Mouse (Mus musculus): Measurements from ENCODE around the gene B4galnt3.

The B4galnt3 gene

DNA sequence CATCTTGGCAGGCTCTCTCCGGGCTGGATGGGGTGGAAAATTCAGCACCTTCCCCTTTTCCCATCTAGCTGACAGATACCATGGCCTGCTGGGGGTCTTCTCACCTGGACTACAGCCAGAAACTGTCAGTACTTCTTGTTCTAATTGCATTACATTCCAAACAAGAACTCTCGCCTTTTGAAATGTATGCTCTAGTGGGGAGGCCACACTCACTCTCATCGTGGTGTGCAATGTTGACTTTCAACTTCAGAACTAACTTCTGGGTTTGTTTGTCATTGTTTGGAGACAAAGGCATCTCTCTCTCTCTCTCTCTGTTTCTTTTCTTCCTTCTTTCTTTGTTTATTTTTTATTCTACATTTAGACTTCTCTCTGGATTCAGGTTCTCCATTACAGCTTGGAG is 107.8 kb downstream of the B4galnt3 start:
- DNase-seq (ENCODE audit: low spot score in 2 of 2) = no peak

DNA sequence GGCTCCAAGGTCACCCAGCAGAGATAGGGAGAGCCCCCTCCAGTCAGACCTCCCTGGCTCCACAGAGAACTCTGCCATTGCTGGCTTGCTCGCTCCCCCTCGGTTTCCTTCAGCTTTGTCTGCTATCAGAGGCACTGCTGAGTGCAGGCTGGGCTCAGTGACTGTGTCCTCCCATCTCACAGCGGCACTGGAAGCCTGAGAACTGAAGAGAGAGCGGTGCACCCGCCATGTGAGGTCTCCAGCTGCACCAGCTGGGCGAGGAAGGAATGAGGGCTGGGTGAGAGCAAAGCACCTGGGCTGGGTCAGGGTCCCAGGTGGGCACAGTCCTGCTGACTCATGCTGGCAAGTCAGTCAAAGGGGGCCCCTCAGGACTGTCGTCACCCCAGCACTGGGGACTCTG is 108.6 kb downstream of the B4galnt3 start:
- no peak for DNase-seq (ENCODE audit: low spot score in 2 of 2)

DNA sequence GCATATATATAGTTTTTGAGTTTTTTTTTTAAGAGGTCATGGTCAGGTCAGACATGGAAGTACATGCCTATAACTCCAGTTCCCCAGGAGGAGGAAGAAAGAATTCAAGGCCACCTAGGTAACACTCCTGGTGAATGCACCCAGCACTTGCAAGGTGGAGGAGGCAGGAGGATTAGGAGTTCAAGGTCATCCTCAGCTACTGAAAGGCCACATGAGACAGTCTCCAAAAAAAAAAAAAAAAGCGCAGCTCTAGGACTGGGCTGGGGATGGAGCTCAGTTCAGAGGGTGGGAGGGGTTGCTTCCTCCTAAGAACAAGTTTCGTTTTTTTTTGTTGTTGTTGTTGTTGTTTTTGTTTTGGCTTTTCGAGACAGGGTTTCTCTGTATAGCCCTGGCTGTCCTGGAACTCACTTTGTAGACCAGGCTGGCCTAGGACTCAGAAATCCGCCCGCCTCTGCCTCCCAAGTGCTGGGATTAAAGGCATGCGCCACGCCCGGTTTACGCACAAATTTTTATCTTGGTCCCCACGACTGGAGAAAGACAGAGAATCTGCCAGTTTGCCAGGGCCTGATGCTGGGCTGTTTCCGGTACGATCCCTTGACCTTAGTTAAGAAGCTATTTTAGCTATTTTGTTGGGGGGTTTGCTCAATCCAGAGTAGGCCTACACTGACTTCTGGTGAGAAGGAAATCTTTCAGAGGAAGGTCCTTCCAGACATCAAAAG is 109.2 kb downstream of the B4galnt3 start:
- no peak for DNase-seq (ENCODE audit: low spot score in 2 of 2)

DNA sequence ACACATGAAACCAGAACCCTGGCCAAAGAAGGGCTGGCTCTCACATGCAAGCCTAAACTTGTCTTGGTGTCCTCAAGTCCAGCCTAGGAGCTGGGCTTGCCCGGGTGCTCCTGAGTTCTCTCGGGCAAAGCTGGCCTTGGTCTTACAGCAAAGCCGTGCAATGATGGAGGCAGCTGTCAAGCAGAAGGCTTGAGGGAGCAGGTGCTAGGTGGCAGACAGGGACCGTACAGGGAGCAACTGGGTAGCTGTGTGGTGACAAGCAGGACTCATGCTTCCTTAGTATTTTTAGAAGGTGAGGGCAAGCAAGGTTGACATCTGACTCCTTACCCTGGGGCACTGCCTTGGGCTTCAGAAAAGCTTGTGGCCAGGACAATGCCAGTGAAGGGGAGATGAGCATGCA is 110.6 kb downstream of the B4galnt3 start:
- no peak for DNase-seq (ENCODE audit: low spot score in 2 of 2)

DNA sequence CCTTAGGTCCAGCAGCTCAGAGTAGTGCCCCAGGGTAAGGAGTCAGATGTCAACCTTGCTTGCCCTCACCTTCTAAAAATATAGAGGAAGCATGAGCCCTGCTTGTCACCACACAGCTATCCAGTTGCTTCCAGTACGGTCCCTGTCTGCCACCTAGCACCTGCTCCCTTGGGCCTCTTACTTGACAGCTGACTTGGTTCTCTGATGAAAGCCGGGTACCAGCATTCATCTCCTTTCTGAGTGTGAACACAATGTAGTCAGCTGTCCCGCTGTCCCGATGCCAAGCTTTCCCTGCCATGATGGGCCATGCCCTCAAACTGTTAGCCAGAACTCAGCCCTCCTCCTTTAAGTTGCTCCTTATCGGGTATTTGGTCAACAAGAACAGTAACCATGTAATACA is 112.2 kb downstream of the B4galnt3 start:
- no peak for DNase-seq (ENCODE audit: low spot score in 2 of 2)

DNA sequence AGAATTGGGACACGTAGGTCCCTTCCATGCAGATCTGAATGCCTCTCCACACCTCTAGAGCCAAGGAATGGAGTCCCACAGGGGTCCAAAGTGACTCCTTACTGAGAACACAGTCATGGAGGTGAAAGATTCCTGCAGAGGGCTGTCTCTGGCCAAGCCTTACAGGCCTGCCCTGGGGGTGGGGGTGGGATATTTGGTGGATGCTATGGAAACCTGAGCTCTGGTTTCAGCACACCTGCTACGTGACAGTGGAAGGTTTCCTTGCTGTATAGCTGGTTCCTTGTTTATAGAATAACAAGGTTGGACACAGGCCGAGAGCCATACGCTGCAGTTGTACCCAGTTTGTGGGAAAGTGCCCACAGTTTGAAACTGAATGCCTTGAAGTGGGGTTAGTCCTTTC is 113.9 kb downstream of the B4galnt3 start:
- DNase-seq (ENCODE audit: low spot score in 2 of 2) = no peak

DNA sequence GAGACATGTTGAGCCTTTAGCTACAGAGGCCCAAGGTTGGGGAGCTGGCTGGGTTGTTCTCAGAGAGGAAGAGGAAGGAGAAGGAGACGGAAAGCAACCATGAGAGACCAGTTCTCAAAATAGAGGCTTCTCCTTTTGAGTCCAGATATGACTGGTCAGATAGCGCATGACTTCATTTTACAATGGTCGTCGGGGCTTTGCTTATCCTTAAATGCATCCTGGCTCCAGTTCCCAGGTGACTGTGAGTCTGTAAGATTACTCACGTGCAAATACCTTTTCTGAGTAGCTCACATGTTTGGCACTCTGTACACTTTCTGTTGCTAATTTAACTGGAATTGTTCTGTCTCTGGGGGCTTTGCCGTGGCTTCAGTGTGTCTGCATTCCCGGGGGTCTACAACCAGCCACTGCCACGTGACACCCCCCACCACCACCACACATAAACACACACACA is 114.6 kb downstream of the B4galnt3 start:
- no peak for DNase-seq (ENCODE audit: low spot score in 2 of 2)

DNA sequence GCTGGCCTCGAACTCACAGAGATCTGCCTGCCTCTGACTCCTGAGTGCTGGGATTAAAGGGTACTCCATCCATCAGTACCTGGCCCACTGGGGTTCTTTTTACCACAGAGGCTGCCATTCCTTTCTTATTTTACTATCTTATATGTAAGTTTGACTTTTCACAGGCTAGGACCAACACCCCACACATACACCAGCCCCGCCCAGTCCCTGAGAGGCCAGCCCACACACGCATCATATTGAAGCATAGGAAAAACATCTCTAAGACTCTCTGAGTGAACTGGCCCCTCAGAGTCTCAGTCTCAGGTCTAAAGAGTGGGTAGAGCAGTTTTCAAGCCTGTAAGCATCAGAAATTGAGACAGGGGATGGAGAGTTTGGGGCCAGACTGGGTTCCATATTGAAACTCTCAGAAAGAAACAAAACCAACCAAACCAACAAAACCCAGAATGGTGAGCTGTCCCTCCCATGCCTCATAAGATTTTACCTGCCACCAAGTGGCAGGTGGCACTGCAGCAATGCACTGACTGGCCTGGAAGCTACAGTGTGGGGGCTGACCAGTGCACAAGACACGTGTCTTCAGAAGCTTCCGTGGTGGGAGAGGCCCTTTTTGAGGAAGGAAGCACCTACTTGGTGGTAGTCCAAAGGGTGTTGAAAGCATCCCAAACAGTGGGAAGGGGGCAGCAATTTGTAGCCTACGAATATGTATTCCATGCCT is 115.2 kb downstream of the B4galnt3 start:
- DNase-seq (ENCODE audit: low spot score in 2 of 2) = no peak

DNA sequence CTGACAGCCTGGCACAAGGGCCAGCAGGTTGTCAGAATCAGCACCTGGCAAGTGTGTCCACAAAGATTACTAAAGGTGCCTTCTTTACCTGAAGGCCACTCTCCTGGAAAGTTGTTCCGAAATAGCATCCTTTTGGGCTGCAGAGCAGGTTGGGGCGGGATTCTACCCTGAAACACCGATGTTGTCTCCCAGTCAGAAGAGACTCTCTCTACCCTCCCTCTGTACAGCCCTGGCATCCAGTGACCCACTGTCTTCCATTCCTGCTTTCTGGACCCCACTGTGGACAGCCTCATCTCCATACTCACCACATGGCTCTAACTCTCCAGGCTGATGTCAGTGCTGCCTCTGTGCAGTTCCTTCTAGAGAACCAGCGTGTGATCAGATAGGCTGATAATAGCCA is 118.7 kb downstream of the B4galnt3 start:
- DNase-seq (ENCODE audit: low spot score in 2 of 2) = no peak

DNA sequence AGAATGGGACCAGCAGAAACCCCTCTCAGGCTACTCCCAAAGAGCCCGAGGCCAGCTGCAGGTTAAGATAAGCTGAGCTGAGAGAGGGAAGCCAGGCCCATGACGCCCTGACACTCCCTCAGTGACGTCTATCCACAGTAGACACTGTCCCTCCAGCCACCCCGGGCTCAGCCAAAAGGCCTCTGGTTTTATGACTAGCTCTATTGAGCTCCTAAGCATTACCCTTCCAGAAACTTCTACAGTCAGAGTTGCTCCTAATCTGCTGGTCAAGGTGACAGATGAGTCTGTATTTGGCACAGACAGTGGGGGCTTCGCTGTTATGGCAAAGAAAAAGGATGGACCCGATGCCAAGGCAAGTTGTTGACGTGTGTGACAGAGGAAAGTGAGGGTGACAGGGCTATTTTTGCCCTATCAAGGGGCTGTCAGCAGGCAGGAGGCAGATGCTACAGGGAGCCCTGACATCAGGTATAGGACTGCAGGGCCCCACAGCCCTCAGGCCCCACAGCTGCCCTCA is 119.7 kb downstream of the B4galnt3 start:
- DNase-seq (ENCODE audit: low spot score in 2 of 2) = no peak

DNA sequence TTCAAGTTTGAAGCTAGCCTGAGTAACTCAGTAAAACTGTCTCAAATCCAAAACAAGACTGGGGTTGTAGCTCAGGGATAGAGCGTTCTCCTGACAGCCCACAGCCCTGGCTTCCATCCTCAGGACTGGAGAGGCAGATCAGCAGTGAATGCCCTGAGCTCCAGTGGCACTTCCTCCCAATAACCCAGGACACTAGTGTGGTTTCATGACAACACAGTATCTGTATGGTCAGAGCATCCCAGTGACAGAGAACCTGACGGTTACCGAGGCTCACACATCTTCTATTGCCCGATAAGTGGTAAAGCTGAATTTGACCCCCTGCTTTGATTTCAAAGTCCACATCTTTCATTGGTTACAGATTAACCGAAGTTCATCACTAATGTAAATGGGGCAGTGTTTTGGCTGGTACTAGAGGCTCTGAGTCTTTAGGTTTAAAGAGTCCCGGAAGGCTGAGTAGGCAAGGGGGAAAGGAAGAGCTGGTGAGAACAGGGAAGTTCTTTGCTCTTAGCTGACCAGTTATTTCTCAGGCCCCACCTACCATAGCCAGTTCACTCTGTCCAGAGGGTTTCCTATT is 120.2 kb downstream of the B4galnt3 start:
- DNase-seq (ENCODE audit: low spot score in 2 of 2) = no peak

DNA sequence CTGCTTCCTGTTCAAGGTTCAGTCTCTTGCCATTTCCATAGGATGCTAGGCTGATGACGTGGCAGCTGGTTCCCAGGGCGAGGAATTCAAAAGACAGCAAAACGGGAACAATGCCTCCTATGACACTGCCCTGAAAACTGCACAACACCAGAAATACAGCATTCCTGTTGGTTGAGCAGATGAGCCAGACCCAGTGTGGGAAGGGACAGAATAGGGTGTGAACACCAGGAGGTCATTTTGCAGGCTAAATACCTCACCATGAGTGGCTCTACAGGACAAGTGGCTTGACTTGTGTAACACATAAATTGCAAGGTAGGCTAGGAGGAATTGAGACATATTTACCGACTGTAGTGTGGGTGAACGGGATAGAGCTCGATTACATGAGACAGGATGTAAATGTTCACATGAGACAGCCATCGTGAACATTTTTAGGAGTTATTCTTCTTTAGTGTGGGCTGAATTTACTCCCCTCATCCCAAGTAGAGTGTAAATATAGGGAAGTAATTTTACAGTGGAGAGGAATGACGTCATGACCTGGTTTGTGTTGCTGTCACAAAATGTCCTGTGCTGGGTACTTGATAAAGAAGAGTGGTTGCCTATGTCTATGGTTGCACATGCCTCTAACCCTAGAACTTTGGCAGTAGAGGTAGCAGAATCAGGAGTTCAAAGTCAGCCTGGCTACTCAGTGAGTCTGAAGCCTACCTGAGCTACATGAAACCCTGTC is 121.9 kb downstream of the B4galnt3 start:
- no peak for DNase-seq (ENCODE audit: low spot score in 2 of 2)

DNA sequence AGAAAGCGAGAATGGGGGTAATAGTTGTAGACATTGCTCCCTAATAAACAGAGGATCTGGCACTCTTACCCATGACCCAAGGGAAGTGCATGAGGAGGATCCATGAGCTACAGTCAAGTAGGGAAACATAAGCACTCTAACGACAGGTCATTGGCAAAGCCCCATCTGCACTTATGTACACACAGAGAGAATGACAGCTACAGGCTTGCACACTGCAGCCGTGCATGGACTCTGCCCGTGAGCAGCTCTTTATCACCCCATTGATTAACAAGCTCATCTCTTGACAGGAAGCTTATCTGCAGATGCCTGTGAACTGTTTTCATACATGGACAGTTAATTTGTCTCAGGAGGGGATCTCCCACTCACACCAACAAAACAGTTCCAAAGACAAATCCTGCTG is 126.8 kb downstream of the B4galnt3 start:
- DNase-seq (ENCODE audit: low spot score in 2 of 2) = no peak

DNA sequence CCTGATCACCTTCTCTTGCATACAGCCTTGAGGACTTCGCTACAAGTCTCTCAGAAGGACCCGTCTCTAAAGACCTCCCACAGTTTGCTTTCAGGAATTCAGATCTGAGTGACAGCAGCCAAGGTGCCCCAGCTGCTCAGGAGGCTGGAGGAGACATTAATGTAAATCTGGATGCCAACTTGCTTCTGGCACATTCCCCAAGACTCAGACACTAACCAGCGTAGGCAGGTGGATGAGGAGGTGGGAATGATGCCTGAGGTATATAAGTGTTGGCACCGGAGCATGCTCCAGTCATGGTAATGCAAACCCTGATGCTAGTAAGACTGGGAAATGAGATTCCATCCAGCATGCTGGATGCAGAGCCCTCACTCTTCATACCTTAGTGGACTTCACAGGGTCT is 129.6 kb downstream of the B4galnt3 start:
- no peak for DNase-seq (ENCODE audit: low spot score in 2 of 2)

DNA sequence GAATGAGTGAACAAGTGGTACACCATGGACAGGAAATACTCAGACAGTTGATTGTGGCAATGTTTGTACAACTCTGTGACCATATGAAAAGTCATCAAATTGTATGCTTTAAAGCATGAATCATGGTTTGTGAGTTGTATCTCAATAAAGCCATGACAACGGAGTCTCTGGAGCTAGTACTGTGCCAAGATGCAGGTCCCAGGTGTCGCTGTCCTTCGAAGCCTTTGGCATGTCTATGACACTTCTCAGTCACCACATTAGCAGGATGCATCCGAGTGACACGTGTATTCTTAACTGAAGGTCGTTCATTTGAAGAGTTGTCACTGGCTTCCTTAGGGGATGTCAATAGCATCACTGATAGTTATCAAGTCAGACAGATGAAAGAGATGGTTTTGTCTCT is 131.4 kb downstream of the B4galnt3 start:
- no peak for DNase-seq (ENCODE audit: low spot score in 2 of 2)

DNA sequence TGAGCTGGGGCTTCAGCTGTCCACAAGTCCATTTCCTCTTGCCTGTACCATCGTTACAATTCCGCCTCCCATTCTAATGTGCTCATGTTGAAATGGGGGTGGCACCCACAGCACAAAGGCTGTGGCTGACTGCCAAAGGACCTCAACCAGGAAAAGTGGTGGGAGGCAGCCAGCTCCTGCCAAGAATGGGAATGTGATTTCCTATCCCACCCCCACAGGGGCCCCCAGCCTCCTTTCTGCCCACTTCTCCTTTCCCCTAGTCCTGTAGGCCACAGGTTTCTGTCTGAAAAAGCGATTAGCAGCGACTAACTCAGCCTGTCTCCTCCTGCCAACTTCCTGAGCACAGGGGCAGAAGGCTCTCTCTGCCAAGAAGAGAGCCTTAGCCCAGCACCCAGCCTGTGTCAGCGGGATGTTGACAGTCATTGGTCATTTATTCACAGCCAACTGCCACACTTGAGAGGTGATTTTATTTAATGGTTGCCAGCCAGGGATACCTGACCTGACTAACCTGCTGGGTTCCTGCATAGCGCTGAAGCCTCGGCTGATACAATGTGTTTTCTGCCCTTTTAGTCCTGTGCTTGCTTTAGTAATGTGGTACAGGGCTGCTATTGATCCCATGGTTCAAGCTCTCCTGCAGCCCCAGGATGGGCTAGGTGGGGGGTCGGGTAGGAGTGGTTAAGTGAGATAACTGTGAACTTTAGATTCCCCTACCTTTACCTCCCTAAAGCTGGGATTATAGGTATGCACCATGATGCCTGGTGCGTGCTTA is 135.0 kb downstream of the B4galnt3 start:
- peak; percentile 35 to 65 for DNase-seq (ENCODE audit: low spot score in 2 of 2)

DNA sequence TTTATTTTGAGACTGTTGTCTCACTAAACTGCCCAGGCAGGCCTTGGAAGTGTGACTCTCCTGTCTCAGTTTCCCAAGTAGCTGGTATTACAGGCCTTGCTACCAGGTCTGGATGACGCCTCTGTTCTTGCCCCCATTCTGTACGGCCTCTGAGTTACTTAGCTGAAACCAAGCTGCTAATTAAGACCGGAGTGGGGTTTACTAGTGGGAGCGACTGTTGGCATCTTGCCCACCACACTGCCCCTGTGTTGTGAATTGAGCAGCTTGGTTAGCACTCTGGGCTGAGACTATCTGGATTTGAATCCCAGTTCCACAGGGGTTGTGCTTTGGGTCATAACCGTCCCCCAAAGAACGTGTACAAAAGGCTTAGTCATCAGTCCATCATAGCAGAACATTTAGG is 136.9 kb downstream of the B4galnt3 start:
- no peak for DNase-seq (ENCODE audit: low spot score in 2 of 2)

DNA sequence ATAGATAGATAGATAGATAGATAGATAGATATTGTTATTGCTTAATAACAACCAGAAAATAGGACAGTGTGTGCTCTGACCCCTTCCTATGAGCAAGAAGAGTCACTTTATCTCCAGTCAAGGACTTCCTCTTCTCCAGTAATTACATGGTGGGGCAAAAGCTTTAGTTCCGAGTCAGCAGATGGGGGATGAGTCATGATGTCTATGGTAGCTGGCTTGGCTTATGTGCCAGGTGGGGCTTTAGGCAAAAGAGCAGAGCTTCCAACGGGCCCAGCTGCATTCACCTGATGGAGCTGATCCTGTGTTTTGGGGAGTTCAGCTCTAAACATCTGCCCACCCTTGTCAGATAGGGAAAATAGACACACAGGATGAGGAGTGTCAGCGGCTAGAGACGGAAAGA is 138.8 kb downstream of the B4galnt3 start:
- DNase-seq (ENCODE audit: low spot score in 2 of 2) = no peak

DNA sequence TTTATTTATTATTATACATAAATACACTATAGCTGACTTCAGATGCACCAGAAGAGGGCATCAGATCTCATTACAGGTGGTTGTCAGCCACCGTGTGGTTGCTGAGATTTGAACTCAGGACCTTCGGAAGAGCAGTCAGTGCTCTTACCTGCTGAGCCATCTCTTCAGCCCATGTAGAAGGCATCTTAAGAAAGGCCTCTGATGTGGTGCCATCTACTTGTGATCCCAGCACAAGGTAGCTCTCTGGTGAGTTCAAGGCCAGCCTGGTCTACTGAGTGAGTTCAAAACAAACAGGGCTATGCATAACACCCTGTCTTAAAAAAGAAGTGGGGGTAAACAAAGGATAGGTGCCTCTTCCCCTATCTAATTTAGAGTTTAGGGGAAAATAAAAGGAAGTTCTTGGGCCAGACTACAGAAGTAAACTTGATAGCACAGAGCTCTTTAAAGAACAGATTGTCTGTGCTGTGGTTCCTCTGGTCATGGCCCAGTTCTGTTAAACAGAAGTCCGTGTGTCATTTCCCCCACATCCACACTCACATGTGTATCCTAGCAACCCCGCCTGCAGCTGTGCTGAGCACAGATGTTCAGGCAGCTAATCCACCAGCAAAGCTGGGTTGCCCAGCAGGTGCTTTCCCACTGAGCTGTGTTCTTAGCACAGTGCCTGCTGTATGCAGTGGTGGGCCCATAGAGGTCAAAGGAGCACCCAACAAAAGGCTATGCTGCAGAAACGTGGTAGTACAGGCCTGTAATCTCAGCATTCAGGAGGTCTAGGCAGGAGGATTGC is 139.6 kb downstream of the B4galnt3 start:
- DNase-seq (ENCODE audit: low spot score in 2 of 2) = no peak

All from frontal cortex, postnatal 14 days (tissue).